Mouse (Mus musculus) liver, adult 2 months (tissue): ENCODE data around the gene Rnase2b. TPM values are rescaled to one million over a fixed set of nuclear protein-coding genes. Genes with fewer than 3 reads are reported as not detected.

Experiments used
- DNase-seq: peaks from one replicate; pipeline ENCODE4 v3.0.0-alpha.2; 2011; ENCODE audit warnings: low read depth, low spot score; ENCODE audit errors: extremely low read depth
- H3K27ac ChIP-seq: fragments of 200-500 bp; replicated peaks from 2 replicates; pipeline ENCODE4 v1.5.1; 2012; ENCODE audit warnings: low read depth, mild to moderate bottlenecking, control low read depth, inconsistent platforms, low read length; ENCODE audit not compliant: insufficient read depth
- H3K27me3 ChIP-seq: fragments of 200-500 bp; 2 replicates; pipeline ENCODE4 v1.6.1; 2012; ENCODE audit warnings: mild to moderate bottlenecking, moderate library complexity, low read length, inconsistent platforms; ENCODE audit not compliant: control insufficient read depth, insufficient read depth
- H3K36me3 ChIP-seq: fragments of 200-500 bp; 2 replicates; pipeline ENCODE4 v1.6.1; 2012; ENCODE audit warnings: low read length, inconsistent platforms; ENCODE audit not compliant: control insufficient read depth, insufficient read depth
- H3K4me1 ChIP-seq: fragments of 200-500 bp; 2 replicates; pipeline ENCODE4 v1.6.1; 2011; ENCODE audit warnings: low read length; ENCODE audit not compliant: control insufficient read depth, insufficient read depth
- H3K4me3 ChIP-seq: fragments of 200-500 bp; 2 replicates; pipeline ENCODE4 v1.5.1; 2011; ENCODE audit warnings: low read depth, mild to moderate bottlenecking, control low read depth, low read length, moderate library complexity; ENCODE audit not compliant: insufficient read depth
- H3K79me2 ChIP-seq: fragments of 200-500 bp; 2 replicates; pipeline ENCODE4 v1.6.1; 2012; ENCODE audit warnings: inconsistent platforms, mild to moderate bottlenecking, low read length, moderate library complexity; ENCODE audit not compliant: control insufficient read depth, insufficient read depth
- H3K9ac ChIP-seq: fragments of 200-500 bp; 2 replicates; pipeline ENCODE4 v1.6.1; 2012; ENCODE audit warnings: low read depth, mild to moderate bottlenecking, control low read depth, inconsistent platforms, low read length
- CTCF ChIP-seq: fragments of 200-500 bp; IDR thresholded peaks from 2 replicates; pipeline ENCODE4 v1.5.1; 2011; ENCODE audit warnings: low read depth, low read length, control low read depth
- POLR2A ChIP-seq: fragments of 200-500 bp; IDR thresholded peaks from 2 replicates; pipeline ENCODE4 v1.6.1; 2011; ENCODE audit warnings: low read length, control low read depth; ENCODE audit not compliant: insufficient read depth; ENCODE audit errors: extremely low read depth
- WGBS: fragments of 180-500 bp; shearing (Covaris S2); methylation state at CpG from one replicate; pipeline ENCODE4 v1.1.7; 2018; 5-methylcytosine and 5-hydroxymethylcytosine counted together
- polyA plus RNA-seq: library from polyadenylated mRNA; depleted of rRNA; stranded (reverse); fragments of >200 nt; gene quantifications from 2 replicates; pipeline ENCODE4 v1.2.3, GENCODE M21; 2012; rRNA removed
- total RNA-seq: library from RNA; depleted of rRNA; stranded (reverse); fragments of >200 nt; gene quantifications from 2 replicates; pipeline ENCODE4 v1.2.3, GENCODE M21; 2014; rRNA removed

Rnase2b gene
- total and polyA plus RNA-seq, 2 experiments = not detected

DNA sequence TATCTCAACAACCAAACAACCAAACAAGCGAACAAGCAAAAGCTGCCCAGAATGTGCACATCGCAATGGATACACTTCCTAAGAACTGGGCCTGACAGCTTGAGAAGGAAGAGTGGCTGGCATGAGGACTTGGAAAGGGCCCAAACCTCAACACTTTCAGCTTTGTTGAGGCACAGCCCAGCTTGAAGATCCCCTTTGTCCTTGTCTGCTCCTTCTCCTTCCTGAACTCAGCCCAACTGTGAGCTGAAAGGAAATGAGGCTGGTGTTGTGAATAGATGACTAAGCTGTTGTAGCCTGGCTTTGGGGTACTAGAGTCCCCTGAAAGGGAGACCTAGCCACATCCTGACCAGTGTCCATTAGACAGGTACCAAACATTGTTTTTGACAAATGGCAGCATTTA lies 38.0 kb downstream of the Rnase2b start:
- DNase-seq = no peak
- H3K4me3 ChIP-seq = no peak overlapping the region
- no peaks in the 10 kb centered on the region for H3K27me3 ChIP-seq
- TF ChIP-seq CTCF (no peak), POLR2A (no peak)
- no peaks in the 10 kb centered on the region for H3K79me2 ChIP-seq
- H3K9ac ChIP-seq = no peak overlapping the region
- no peaks in the 10 kb centered on the region for H3K36me3 ChIP-seq
- WGBS = 86% methylated on average over 2 of the region's 2 CpGs
- H3K4me1 ChIP-seq = no peaks in the 10 kb centered on the region
- H3K27ac ChIP-seq = no peak overlapping the region

DNA sequence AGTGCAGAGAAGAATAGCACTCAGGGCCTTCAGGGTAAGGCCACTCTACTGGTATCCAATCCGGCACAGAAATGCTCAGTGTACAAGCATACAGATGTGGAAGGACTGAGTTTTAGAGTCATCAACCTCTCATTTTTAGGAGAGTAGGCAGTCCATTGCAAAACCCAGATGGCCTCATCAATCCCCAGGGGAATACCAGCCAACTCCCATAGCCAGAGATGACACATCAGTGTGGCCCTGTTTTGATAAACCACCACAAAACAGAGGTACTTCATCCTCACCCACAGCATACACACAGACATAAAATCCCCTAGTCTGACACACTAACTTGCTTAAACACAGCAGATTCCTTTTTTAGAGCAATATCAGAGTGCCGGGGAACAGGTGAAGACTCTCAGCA lies 38.4 kb downstream of the Rnase2b start:
- H3K9ac ChIP-seq = no peak overlapping the region
- no peak for TF ChIP-seq POLR2A
- TF ChIP-seq CTCF = no peak
- 93% methylated on average over 2 of the region's 2 CpGs for WGBS

DNA sequence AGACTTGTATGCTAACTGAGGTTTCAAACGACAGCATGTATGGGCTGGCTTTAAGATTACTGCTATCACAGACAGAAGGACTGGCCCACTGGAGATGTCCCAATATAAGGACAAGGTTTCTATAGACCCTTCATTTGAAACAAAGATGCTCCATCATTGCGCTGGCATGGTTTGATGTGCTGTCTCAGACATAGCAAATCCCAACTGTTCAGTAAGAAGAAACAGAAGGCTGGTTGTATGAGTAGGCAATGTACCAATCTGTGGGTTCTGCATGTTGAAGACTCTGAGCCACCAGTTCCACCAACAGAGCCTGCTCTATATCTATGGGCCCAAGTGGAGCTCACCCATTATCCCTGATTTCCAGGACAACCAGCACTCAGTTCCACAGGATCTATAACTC lies 41.1 kb downstream of the Rnase2b start, which contains the start of gene Ear14:
Gene Ear14 (plus strand): TSS at position 277 of the 400 bp plus-strand sequence.
- no peak within 1 kb of the TSS for H3K4me3 ChIP-seq
- H3K27ac ChIP-seq = no peak within 1 kb of the TSS
- H3K36me3 ChIP-seq = no peaks in the 10 kb centered on the region
- H3K4me1 ChIP-seq = no peaks in the 10 kb centered on the region
- DNase-seq = no peak
- H3K79me2 ChIP-seq = no peaks in the 10 kb centered on the region
- TF ChIP-seq CTCF = no peak
- TF ChIP-seq POLR2A = no peak
- H3K27me3 ChIP-seq = no peaks in the 10 kb centered on the region
- 90% methylated on average over 2 of the region's 2 CpGs for WGBS
- H3K9ac ChIP-seq = no peak within 1 kb of the TSS

More for the DNA sequence above, 38.4 kb downstream of the Rnase2b start:
- no peak overlapping the region for H3K4me3 ChIP-seq
- no peaks in the 10 kb centered on the region for H3K4me1 ChIP-seq
- H3K27ac ChIP-seq = no peak overlapping the region
- H3K79me2 ChIP-seq = no peaks in the 10 kb centered on the region
- H3K27me3 ChIP-seq = no peaks in the 10 kb centered on the region
- no peaks in the 10 kb centered on the region for H3K36me3 ChIP-seq
- DNase-seq = no peak

Other genes starting within 250 kb of the Rnase2b start
- 69.2 and 85.0 TPM in 2 replicates for gene Osgep, start 237.4 kb upstream of the Rnase2b start, total RNA-seq
- gene Osgep, start 237.4 kb upstream of the Rnase2b start, polyA plus RNA-seq = 41.5 and 50.1 TPM in 2 replicates
- 27.8 and 33.6 TPM in 2 replicates for gene Apex1, start 237.3 kb upstream of the Rnase2b start, total RNA-seq
- 27.1 and 28.4 TPM in 2 replicates for gene Apex1, start 237.3 kb upstream of the Rnase2b start, polyA plus RNA-seq
- gene Pip4p1, start 231.4 kb upstream of the Rnase2b start, total RNA-seq = 11.9 and 18.7 TPM in 2 replicates
- gene Pip4p1, start 231.4 kb upstream of the Rnase2b start, polyA plus RNA-seq = 40.5 and 43.6 TPM in 2 replicates
- gene Pnp, start 231.2 kb upstream of the Rnase2b start, total RNA-seq = 102 and 111 TPM in 2 replicates
- 83.1 and 97.7 TPM in 2 replicates for gene Pnp, start 231.2 kb upstream of the Rnase2b start, polyA plus RNA-seq
- gene Gm49342, start 217.7 kb upstream of the Rnase2b start, total RNA-seq = 51.7 and 94.7 TPM in 2 replicates
- 45.7 and 80.3 TPM in 2 replicates for gene Gm49342, start 217.7 kb upstream of the Rnase2b start, polyA plus RNA-seq
- gene Pnp2, start 206.3 kb upstream of the Rnase2b start, total RNA-seq = 0.81 and 1.1 TPM in 2 replicates
- 0.16 TPM in 1 of 2 replicates, not detected in the other for gene Pnp2, start 206.3 kb upstream of the Rnase2b start, polyA plus RNA-seq
- 0.09 TPM in 1 of 2 replicates, not detected in the other for gene Rnase10, start 154.5 kb upstream of the Rnase2b start, total RNA-seq
- 0.09 and 0.11 TPM in 2 replicates for gene Rnase10, start 154.5 kb upstream of the Rnase2b start, polyA plus RNA-seq
- gene Rnase9, start 120.4 kb upstream of the Rnase2b start, total RNA-seq = not detected in 2 replicates
- gene Rnase9, start 120.4 kb upstream of the Rnase2b start, polyA plus RNA-seq = not detected in 2 replicates
- gene Rnase11, start 112.1 kb upstream of the Rnase2b start, total RNA-seq = not detected in 2 replicates
- not detected in 2 replicates for gene Rnase11, start 112.1 kb upstream of the Rnase2b start, polyA plus RNA-seq
- 0.27 TPM in 1 of 2 replicates, not detected in the other for gene Rnase12, start 104.6 kb upstream of the Rnase2b start, total RNA-seq
- gene Rnase12, start 104.6 kb upstream of the Rnase2b start, polyA plus RNA-seq = not detected in 2 replicates
- gene Olfr750, start 87.8 kb upstream of the Rnase2b start, total RNA-seq = not detected in 2 replicates
- gene Olfr750, start 87.8 kb upstream of the Rnase2b start, polyA plus RNA-seq = not detected in 2 replicates
- 1,910 and 2,134 TPM in 2 replicates for gene Rnase4, start 71.2 kb upstream of the Rnase2b start, total RNA-seq
- 1,816 and 2,115 TPM in 2 replicates for gene Rnase4, start 71.2 kb upstream of the Rnase2b start, polyA plus RNA-seq
- gene Ang, start 71.1 kb upstream of the Rnase2b start, total RNA-seq = 224 and 249 TPM in 2 replicates
- gene Ang, start 71.1 kb upstream of the Rnase2b start, polyA plus RNA-seq = 541 and 671 TPM in 2 replicates
- gene Eddm3b, start 47.8 kb upstream of the Rnase2b start, total RNA-seq = not detected in 2 replicates
- not detected in 2 replicates for gene Eddm3b, start 47.8 kb upstream of the Rnase2b start, polyA plus RNA-seq
- gene Rnase6, start 38.4 kb upstream of the Rnase2b start, total RNA-seq = 1.1 and 1.2 TPM in 2 replicates
- 0.57 and 1.0 TPM in 2 replicates for gene Rnase6, start 38.4 kb upstream of the Rnase2b start, polyA plus RNA-seq
- 7.4 and 28.5 TPM in 2 replicates for gene Rnase1, start 15.5 kb upstream of the Rnase2b start, total RNA-seq
- gene Rnase1, start 15.5 kb upstream of the Rnase2b start, polyA plus RNA-seq = 0.09 TPM in 2 replicates
- gene Ang2, start 36.9 kb downstream of the Rnase2b start, total RNA-seq = not detected in 2 replicates
- gene Ang2, start 36.9 kb downstream of the Rnase2b start, polyA plus RNA-seq = not detected in 2 replicates
- gene Ear14, start 41.1 kb downstream of the Rnase2b start, total RNA-seq = not detected in 2 replicates
- not detected in 2 replicates for gene Ear14, start 41.1 kb downstream of the Rnase2b start, polyA plus RNA-seq
- gene Rnase2a, start 93.9 kb downstream of the Rnase2b start, total RNA-seq = not detected in 2 replicates
- gene Rnase2a, start 93.9 kb downstream of the Rnase2b start, polyA plus RNA-seq = not detected in 2 replicates
- not detected in 2 replicates for gene Gm7247, start 199.5 kb downstream of the Rnase2b start, total RNA-seq
- not detected in 2 replicates for gene Gm7247, start 199.5 kb downstream of the Rnase2b start, polyA plus RNA-seq
- not detected in 2 replicates for gene Vmn2r88, start 248.6 kb downstream of the Rnase2b start, total RNA-seq
- gene Vmn2r88, start 248.6 kb downstream of the Rnase2b start, polyA plus RNA-seq = not detected in 2 replicates